Mouse (Mus musculus) megakaryocyte, adult 5-6 weeks (primary cell): ENCODE results near the gene Caskin2. TPM values are rescaled to one million over a fixed set of nuclear protein-coding genes. Genes with fewer than 3 reads are reported as not detected.

Experiments
- ATAC-seq: 2 replicates; pipeline ENCODE4 v1.8.0; 2016; ENCODE audit warnings: mild to moderate bottlenecking, inconsistent platforms; ENCODE audit not compliant: poor library complexity, severe bottlenecking
- total RNA-seq, 2 experiments: library from RNA; stranded (forward) in 1 of 2; stranded (reverse) in 1 of 2; fragments of 153-499, 151-499 nt in 1 of 2; fragments of 221-1000, 200-1000 nt in 1 of 2; gene quantifications; 2 replicates each; pipeline versions ENCODE4 v1.2.3 to v1.2.4; 2015 to 2017

Gene Caskin2
- total RNA-seq, 2 experiments from 2014 or later: 1.6 to 1.7 TPM

- no peak for ATAC-seq
Observed at GRCm38 (mm10) chr11:115832064-115832463, 18.6 kb upstream of the Caskin2 start.

GRCm38 (mm10) chr11:115831518-115831917 is 18.1 kb upstream of the Caskin2 start:
- ATAC-seq: no peak

GRCm38 (mm10) chr11:115830550-115831325 is 17.3 kb upstream of the Caskin2 start:
- ATAC-seq: no peak

GRCm38 (mm10) chr11:115829036-115829435 is 15.6 kb upstream of the Caskin2 start:
- ATAC-seq: no peak

- ATAC-seq: no peak
Observed at GRCm38 (mm10) chr11:115827624-115828023, 14.2 kb upstream of the Caskin2 start.

- ATAC-seq: no peak
Observed at GRCm38 (mm10) chr11:115826487-115826886, 13.0 kb upstream of the Caskin2 start.

- no peak for ATAC-seq
Observed at GRCm38 (mm10) chr11:115824813-115825212, 11.4 kb upstream of the Caskin2 start.

GRCm38 (mm10) chr11:115823774-115824740 is 10.6 kb upstream of the Caskin2 start, which contains the start of gene Llgl2:
Gene Llgl2, plus strand, starts transcription at chr11:115824049.
- ATAC-seq: peak; percentile 98

- ATAC-seq: no peak
Observed at GRCm38 (mm10) chr11:115821001-115821400, 7.6 kb upstream of the Caskin2 start.

GRCm38 (mm10) chr11:115819915-115820623 is 6.6 kb upstream of the Caskin2 start:
- ATAC-seq: no peak

GRCm38 (mm10) chr11:115817331-115817730 is 3.9 kb upstream of the Caskin2 start:
- no peak for ATAC-seq

GRCm38 (mm10) chr11:115814605-115815450 is 1.4 kb upstream of the Caskin2 start, which contains the start of gene Tsen54:
Gene Tsen54, plus strand, starts transcription at chr11:115814724.
- ATAC-seq: peak; percentile 56

- ATAC-seq: no peak
Observed at GRCm38 (mm10) chr11:115812533-115813420, 662 bp downstream of the Caskin2 start.

- ATAC-seq: no peak
Observed at GRCm38 (mm10) chr11:115812095-115812494, 1.3 kb downstream of the Caskin2 start.

GRCm38 (mm10) chr11:115811381-115812093 is 1.9 kb downstream of the Caskin2 start:
- no peak for ATAC-seq

- no peak for ATAC-seq
Observed at GRCm38 (mm10) chr11:115810377-115810776, 3.1 kb downstream of the Caskin2 start.

GRCm38 (mm10) chr11:115809311-115809781 is 4.1 kb downstream of the Caskin2 start:
- ATAC-seq: no peak

- no peak for ATAC-seq
Observed at GRCm38 (mm10) chr11:115808696-115809310, 4.6 kb downstream of the Caskin2 start.
